ENCODE assay signal across 9 mouse cellular contexts in the genomic region with DNA sequence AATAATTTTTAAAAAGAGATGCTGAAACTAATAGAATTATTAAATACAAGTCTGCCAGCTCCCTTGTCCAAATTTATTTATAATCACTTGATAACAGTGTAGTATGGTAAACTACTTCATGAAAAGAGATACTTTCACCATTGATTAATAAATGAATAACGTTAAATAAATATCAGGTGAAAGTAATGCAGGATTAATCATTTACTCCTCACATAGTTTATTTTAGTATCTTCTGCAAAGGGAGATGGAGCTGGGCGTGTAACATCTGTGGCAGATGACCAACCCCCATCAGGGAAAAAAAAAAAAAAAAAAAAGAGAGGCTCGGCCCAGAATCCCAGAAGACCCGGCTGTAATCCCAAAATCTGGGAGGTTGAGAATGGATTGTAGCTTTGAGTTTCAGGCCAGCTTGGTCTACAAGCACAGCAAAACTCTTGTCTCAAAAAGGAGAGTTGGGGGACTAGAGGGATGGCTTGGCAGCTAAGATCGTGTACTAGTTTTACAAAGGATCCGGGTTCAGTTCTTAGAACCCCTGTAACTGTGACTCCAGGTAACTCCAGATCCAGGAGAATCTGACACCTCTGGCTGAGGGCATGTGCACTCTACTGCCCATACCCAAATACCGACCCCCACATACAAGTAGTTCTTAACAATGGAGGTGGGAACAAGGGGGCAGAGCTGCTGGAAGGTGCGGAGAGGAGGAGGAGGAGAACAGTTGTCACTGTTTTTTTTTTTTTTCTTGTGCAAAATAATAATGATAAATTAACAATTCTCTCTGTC. TPM values are rescaled to one million over a fixed set of nuclear protein-coding genes. Genes with fewer than 3 reads are reported as not detected.
DNase-seq lines count a peak whose midpoint lies in the region; ATAC-seq and TF ChIP-seq lines count a peak whose summit lies in the region.
"Had no signal": no experiment of that assay in that cellular context is flagged by ENCODE, and none has a peak within 500 bp of the region (broad histone marks: within the 10 kb centered on the region; RNA-seq: fewer than 3 reads in every experiment).

No protein-coding gene starts in this region.

- peak overlapping the region; percentile 60 for H3K4me2 ChIP-seq in forebrain, embryonic 12.5 days
- peak overlapping the region; percentile 84 for H3K4me2 ChIP-seq in liver, embryonic 15.5 days

- peaks cover 53% of the 10 kb centered on the region for H3K36me3 ChIP-seq in C2C12 (ENCODE audit: control insufficient read depth, insufficient read depth)
- H3K36me3 ChIP-seq in forebrain, embryonic 12.5 days (replicated peaks), result peaks cover 42% of the 10 kb centered on the region
- peaks cover 26% of the 10 kb centered on the region for H3K36me3 ChIP-seq in liver, embryonic 15.5 days (replicated peaks)
- H3K36me3 ChIP-seq in thymus, adult 2 months (ENCODE audit: control insufficient read depth, insufficient read depth, low read length), result peaks cover 14% of the 10 kb centered on the region

- no peak overlapping the region for H3K27ac ChIP-seq in forebrain, embryonic 12.5 days
- no peak overlapping the region for H3K27ac ChIP-seq in liver, embryonic 15.5 days (replicated peaks)
- no peak overlapping the region for H3K27ac ChIP-seq in thymus, adult 2 months (ENCODE audit: control insufficient read depth, insufficient read depth, low read length)

- peaks cover 16% of the 10 kb centered on the region for H3K79me3 ChIP-seq in C2C12 (ENCODE audit: low read depth)

- H3K9ac ChIP-seq in forebrain, embryonic 12.5 days, result peak overlapping the region; percentile 48
- peak overlapping the region; percentile 98 for H3K9ac ChIP-seq in liver, embryonic 15.5 days

- no peak for TF ChIP-seq POLR2A in thymus, adult 2 months (IDR thresholded peaks at IDR 0.05; ENCODE audit: control insufficient read depth, extremely low read depth, insufficient read depth, low read length, poor library complexity)

- 35% methylated on average over 8 of the region's 8 CpGs for WGBS in forebrain, embryonic 12.5 days
- 21% methylated on average over 8 of the region's 8 CpGs for WGBS in liver, embryonic 15.5 days (ENCODE audit: insufficient replicate concordance)
- WGBS in thymus, adult 2 months, result 54% methylated on average over 8 of the region's 8 CpGs

- peaks cover 58% of the 10 kb centered on the region for H3K79me2 ChIP-seq in C2C12 (ENCODE audit: control insufficient read depth, insufficient read depth)

- no peak for TF ChIP-seq CTCF in C2C12 (IDR thresholded peaks at IDR 0.05; ENCODE audit: control insufficient read depth, insufficient read depth, insufficient read length)
- no peak for TF ChIP-seq CTCF in thymus, adult 2 months (IDR thresholded peaks at IDR 0.05; ENCODE audit: borderline replicate concordance, control insufficient read depth, extremely low read depth, insufficient read depth, low read length, poor library complexity)

- ATAC-seq in forebrain, embryonic 12.5 days (ENCODE audit: low FRiP score), result no peak
- no peak for ATAC-seq in liver, embryonic 15.5 days (ENCODE audit: insufficient read depth)

- peak; percentile 22 for DNase-seq in cerebellum, adult 9-11 months
- no peak for DNase-seq in cerebellum, postnatal 4 days (ENCODE audit: low spot score in 2 of 2)
- no peak for DNase-seq in right cerebral cortex, postnatal 10 days (ENCODE audit: low spot score in 2 of 2)
- DNase-seq in urinary bladder, postnatal 36 days (ENCODE audit: low spot score in 2 of 2), result no peak
- DNase-seq in thymus, adult 2 months, result no peak
- DNase-seq: lung, postnatal 14 days had no signal

- peak overlapping the region; percentile 41 for H3ac ChIP-seq in C2C12 (ENCODE audit: control insufficient read depth, insufficient read length, low read depth)

- H3K4me1 ChIP-seq in forebrain, embryonic 12.5 days, result peaks cover 18% of the 10 kb centered on the region
- peaks cover 22% of the 10 kb centered on the region for H3K4me1 ChIP-seq in liver, embryonic 15.5 days (replicated peaks)
- H3K4me1 ChIP-seq in thymus, adult 2 months (replicated peaks; ENCODE audit: control insufficient read depth, insufficient read depth, low read length), result peaks cover 5% of the 10 kb centered on the region

- no peaks in the 10 kb centered on the region for H3K27me3 ChIP-seq in C2C12 (ENCODE audit: control insufficient read depth, insufficient read depth, insufficient read length)
- H3K27me3 ChIP-seq in forebrain, embryonic 12.5 days, result no peaks in the 10 kb centered on the region
- no peaks in the 10 kb centered on the region for H3K27me3 ChIP-seq in liver, embryonic 15.5 days
- no peaks in the 10 kb centered on the region for H3K27me3 ChIP-seq in thymus, adult 2 months (ENCODE audit: control insufficient read depth, insufficient read depth, low read length)

- no peaks in the 10 kb centered on the region for H3K9me3 ChIP-seq in forebrain, embryonic 12.5 days
- H3K9me3 ChIP-seq in liver, embryonic 15.5 days (replicated peaks), result no peaks in the 10 kb centered on the region

- peak overlapping the region; percentile 97 for H3K4me3 ChIP-seq in C2C12 (ENCODE audit: insufficient read depth, poor library complexity, severe bottlenecking)
- peak overlapping the region; percentile 93 for H3K4me3 ChIP-seq in forebrain, embryonic 12.5 days (replicated peaks)
- peak overlapping the region; percentile 100 for H3K4me3 ChIP-seq in liver, embryonic 15.5 days (replicated peaks)
- H3K4me3 ChIP-seq in thymus, adult 2 months (ENCODE audit: control insufficient read depth, insufficient read depth, low read length), result no peak overlapping the region

TF ChIP-seq in C2C12, 6 proteins besides CTCF, POLR2A, EP300 and RAD21:
- TF ChIP-seq CEBPB (IDR thresholded peaks at IDR 0.05; ENCODE audit: low read depth) (no peak), FOSL1 (IDR thresholded peaks at IDR 0.05; ENCODE audit: insufficient read depth, low read length, poor library complexity, severe bottlenecking) (no peak), USF1 (IDR thresholded peaks at IDR 0.05; ENCODE audit: low read depth) (no peak), MAX (IDR thresholded peaks at IDR 0.05) (no peak), MYOD1 (IDR thresholded peaks at IDR 0.05; ENCODE audit: control insufficient read depth, insufficient read length, low read depth) (no peak), MYOG (IDR thresholded peaks at IDR 0.05; ENCODE audit: control insufficient read depth, extremely low read depth, insufficient read length) (no peak)

RNA-seq across cellular contexts. Expression of gene Timmdc1, which starts 1.1 kb away (rescaled TPM):
- polyA plus RNA-seq in C2C12 (2012; fragmentation: generic; extraction: Trizol), result 29.5 TPM
- 30.5 and 37.0 TPM in 2 replicates for polyA plus RNA-seq in forebrain, embryonic 12.5 days (2016; fragmentation: Nextera tagmentation; extraction: Ambion mirVana)
- polyA plus RNA-seq in liver, embryonic 15.5 days (2015; fragmentation: Nextera tagmentation; extraction: Ambion mirVana), result 10.2 and 12.4 TPM in 2 replicates
- polyA plus RNA-seq in thymus, adult 2 months (2012; rRNA removed), result 25.0 and 30.7 TPM in 2 replicates

RNA-seq across cellular contexts. Expression of gene Poglut1, which starts 28.7 kb away (rescaled TPM):
- polyA plus RNA-seq in C2C12 (2012; fragmentation: generic; extraction: Trizol), result 25.8 TPM
- polyA plus RNA-seq in forebrain, embryonic 12.5 days (2016; fragmentation: Nextera tagmentation; extraction: Ambion mirVana), result 72.7 and 78.4 TPM in 2 replicates
- 7.1 and 7.6 TPM in 2 replicates for polyA plus RNA-seq in liver, embryonic 15.5 days (2015; fragmentation: Nextera tagmentation; extraction: Ambion mirVana)
- polyA plus RNA-seq in thymus, adult 2 months (2012; rRNA removed), result 27.6 and 34.8 TPM in 2 replicates

RNA-seq across cellular contexts. Expression of gene Tmem39a, which starts 37.1 kb away (rescaled TPM):
- polyA plus RNA-seq in C2C12 (2012; fragmentation: generic; extraction: Trizol), result 56.9 TPM
- polyA plus RNA-seq in forebrain, embryonic 12.5 days (2016; fragmentation: Nextera tagmentation; extraction: Ambion mirVana), result 57.4 and 70.5 TPM in 2 replicates
- 31.4 and 38.1 TPM in 2 replicates for polyA plus RNA-seq in liver, embryonic 15.5 days (2015; fragmentation: Nextera tagmentation; extraction: Ambion mirVana)
- polyA plus RNA-seq in thymus, adult 2 months (2012; rRNA removed), result 96.9 and 126 TPM in 2 replicates
